Mouse (Mus musculus): ENCODE measurements around the gene Barhl1.

Barhl1 gene

GRCm38 (mm10) chr2:28916513-28916865 is at the start of gene Barhl1:
Gene Barhl1, minus strand, starts transcription at chr2:28916668.
- DNase-seq (ENCODE audit: low read depth, low spot score), result no peak

- no peak for DNase-seq (ENCODE audit: low read depth, low spot score)
Observed at GRCm38 (mm10) chr2:28963565-28963964, 47.1 kb upstream of the Barhl1 start.

- DNase-seq (ENCODE audit: low read depth, low spot score), result no peak
Observed at GRCm38 (mm10) chr2:28961636-28962035, 45.2 kb upstream of the Barhl1 start.

GRCm38 (mm10) chr2:28961024-28961585 is 44.6 kb upstream of the Barhl1 start:
- no peak for DNase-seq (ENCODE audit: low read depth, low spot score)

- DNase-seq (ENCODE audit: low read depth, low spot score), result no peak
Observed at GRCm38 (mm10) chr2:28956874-28957273, 40.4 kb upstream of the Barhl1 start.

- DNase-seq (ENCODE audit: low read depth, low spot score), result no peak
Observed at GRCm38 (mm10) chr2:28954595-28954994, 38.1 kb upstream of the Barhl1 start.

GRCm38 (mm10) chr2:28952981-28953380 is 36.5 kb upstream of the Barhl1 start:
- no peak for DNase-seq (ENCODE audit: low read depth, low spot score)

- no peak for DNase-seq (ENCODE audit: low read depth, low spot score)
Observed at GRCm38 (mm10) chr2:28946312-28946711, 29.8 kb upstream of the Barhl1 start.

- no peak for DNase-seq (ENCODE audit: low read depth, low spot score)
Observed at GRCm38 (mm10) chr2:28945388-28945787, 28.9 kb upstream of the Barhl1 start.

- DNase-seq (ENCODE audit: low read depth, low spot score), result no peak
Observed at GRCm38 (mm10) chr2:28943666-28944516, 27.4 kb upstream of the Barhl1 start.

GRCm38 (mm10) chr2:28938997-28939396 is 22.5 kb upstream of the Barhl1 start:
- DNase-seq (ENCODE audit: low read depth, low spot score), result no peak

GRCm38 (mm10) chr2:28930571-28930970 is 14.1 kb upstream of the Barhl1 start:
- DNase-seq (ENCODE audit: low read depth, low spot score), result no peak

GRCm38 (mm10) chr2:28923912-28924311 is 7.4 kb upstream of the Barhl1 start:
- DNase-seq (ENCODE audit: low read depth, low spot score), result no peak

GRCm38 (mm10) chr2:28919001-28919400 is 2.5 kb upstream of the Barhl1 start:
- no peak for DNase-seq (ENCODE audit: low read depth, low spot score)

- DNase-seq (ENCODE audit: low read depth, low spot score), result no peak
Observed at GRCm38 (mm10) chr2:28917518-28918361, 1.3 kb upstream of the Barhl1 start.

GRCm38 (mm10) chr2:28917156-28917517 is 669 bp upstream of the Barhl1 start:
- DNase-seq (ENCODE audit: low read depth, low spot score), result no peak

GRCm38 (mm10) chr2:28915768-28916512 is 528 bp downstream of the Barhl1 start:
- no peak for DNase-seq (ENCODE audit: low read depth, low spot score)

- no peak for DNase-seq (ENCODE audit: low read depth, low spot score)
Observed at GRCm38 (mm10) chr2:28915104-28915738, 1.2 kb downstream of the Barhl1 start.

- DNase-seq (ENCODE audit: low read depth, low spot score), result no peak
Observed at GRCm38 (mm10) chr2:28914121-28914520, 2.3 kb downstream of the Barhl1 start.

- no peak for DNase-seq (ENCODE audit: low read depth, low spot score)
Observed at GRCm38 (mm10) chr2:28912961-28913360, 3.5 kb downstream of the Barhl1 start.

- no peak for DNase-seq (ENCODE audit: low read depth, low spot score)
Observed at GRCm38 (mm10) chr2:28912039-28912700, 4.3 kb downstream of the Barhl1 start.

Data from c-Kit-negative CD71-positive TER-119-positive erythroid progenitor cells, embryonic 14.5 days (primary cell).